Mouse (Mus musculus) kidney, embryonic 14.5 days (tissue): ENCODE data around the gene Sass6. TPM values are rescaled to one million over a fixed set of nuclear protein-coding genes. Genes with fewer than 3 reads are reported as not detected.
A peak's percentile ranks its signal among the peaks of the same experiment; 100 is the strongest.
"Not testable (repeated sequence)": the region's sequence is repeated elsewhere in the genome, so short reads cannot be mapped to it uniquely, and the experiment has no call there.

Experiments used
- ATAC-seq: fragments of 200-750 bp; cut with Nextera tagmentation; 2 replicates; pipeline ENCODE4 v1.8.0; 2017; ENCODE audit warnings: moderate number of reproducible peaks, mild to moderate bottlenecking, moderate TSS enrichment, moderate library complexity; ENCODE audit not compliant: low FRiP score, low TSS enrichment
- H3K27ac ChIP-seq: fragments of 300-500 bp; sonication (generic); 2 replicates; pipeline ENCODE4 v1.5.1; 2014; ENCODE audit warnings: low read depth, mild to moderate bottlenecking, low read length, moderate library complexity, mixed read lengths
- H3K27me3 ChIP-seq: fragments of 300-500 bp; sonication (generic); 2 replicates; pipeline ENCODE4 v1.6.1; 2014; ENCODE audit warnings: mild to moderate bottlenecking, low read length; ENCODE audit not compliant: control insufficient read depth, insufficient read depth
- H3K36me3 ChIP-seq: fragments of 300-500 bp; sonication (generic); 2 replicates; pipeline ENCODE4 v1.6.1; 2014; ENCODE audit warnings: low read length, mixed read lengths; ENCODE audit not compliant: control insufficient read depth, insufficient read depth
- H3K4me1 ChIP-seq: fragments of 300-500 bp; sonication (generic); 2 replicates; pipeline ENCODE4 v1.6.1; 2014; ENCODE audit warnings: low read length, mixed read lengths; ENCODE audit not compliant: control insufficient read depth, insufficient read depth
- H3K4me2 ChIP-seq: fragments of 300-500 bp; sonication (generic); replicated peaks from 2 replicates; pipeline ENCODE4 v1.6.1; 2014; ENCODE audit warnings: low read depth, mild to moderate bottlenecking, low read length
- H3K4me3 ChIP-seq: fragments of 300-500 bp; sonication (generic); 2 replicates; pipeline ENCODE4 v1.5.1; 2014; ENCODE audit warnings: mild to moderate bottlenecking, low read length
- H3K9ac ChIP-seq: fragments of 300-500 bp; sonication (generic); 2 replicates; pipeline ENCODE4 v1.6.1; 2014; ENCODE audit warnings: low read depth, mild to moderate bottlenecking, low read length, moderate library complexity
- H3K9me3 ChIP-seq: fragments of 300-500 bp; sonication (generic); 2 replicates; pipeline ENCODE4 v1.6.1; 2016; ENCODE audit warnings: low read length; ENCODE audit not compliant: control insufficient read depth
- WGBS: fragments of 180-500 bp; shearing (Covaris S2); extraction: QIAGEN DNeasy Blood & Tissue Kit; methylation state at CpG from one replicate; pipeline ENCODE4 v1.1.7; 2014; 5-methylcytosine and 5-hydroxymethylcytosine counted together
- polyA plus RNA-seq: library from polyadenylated mRNA; unstranded; fragments of >200 nt; fragmentation: Nextera tagmentation; extraction: Ambion mirVana; gene quantifications from 2 replicates; pipeline ENCODE4 v1.2.1, GENCODE M21; 2014

The Sass6 gene
- polyA plus RNA-seq: 19.3 and 30.8 TPM in 2 replicates

- peak; percentile 98 for ATAC-seq
- peak within 1 kb of the TSS; percentile 75 for H3K4me2 ChIP-seq
- peaks cover 6% of the 10 kb centered on the region; the same call in 1 of the 2 replicates for H3K4me1 ChIP-seq
- no peaks in the 10 kb centered on the region for H3K27me3 ChIP-seq
- peak within 1 kb of the TSS; percentile 64 for H3K4me3 ChIP-seq
- under 1% methylated on average over 65 of the region's 65 CpGs for WGBS
- peaks cover 18% of the 10 kb centered on the region for H3K36me3 ChIP-seq
- no peaks in the 10 kb centered on the region for H3K9me3 ChIP-seq
- H3K9ac ChIP-seq: peak within 1 kb of the TSS; percentile 78
- peak within 1 kb of the TSS; percentile 85 for H3K27ac ChIP-seq
These were observed at the start of gene Sass6 for GRCm38 (mm10) chr3:116594728-116595602. Gene Sass6 (plus strand): TSS chr3:116594982.

- ATAC-seq: no peak
- H3K27ac ChIP-seq: no peak overlapping the region
- H3K4me3 ChIP-seq: no peak overlapping the region
- 87% methylated on average over 5 of the region's 5 CpGs for WGBS
- H3K4me2 ChIP-seq: no peak overlapping the region
- H3K27me3 ChIP-seq: no peaks in the 10 kb centered on the region
- peaks cover 33% of the 10 kb centered on the region; the same call in 1 of the 2 replicates for H3K36me3 ChIP-seq
- H3K9ac ChIP-seq: no peak overlapping the region
- no peaks in the 10 kb centered on the region for H3K9me3 ChIP-seq
- H3K4me1 ChIP-seq: no peaks in the 10 kb centered on the region
These were observed 47.4 kb upstream of the Sass6 start for GRCm38 (mm10) chr3:116547430-116547829.

- ATAC-seq: no peak
- WGBS: 91% methylated on average over 5 of the region's 5 CpGs
- H3K9me3 ChIP-seq: no peaks in the 10 kb centered on the region
- no peaks in the 10 kb centered on the region for H3K27me3 ChIP-seq
- no peaks in the 10 kb centered on the region for H3K4me1 ChIP-seq
- H3K4me2 ChIP-seq: no peak overlapping the region
- H3K9ac ChIP-seq: no peak overlapping the region
- H3K36me3 ChIP-seq: peaks cover 26% of the 10 kb centered on the region; the same call in 1 of the 2 replicates
- no peak overlapping the region for H3K4me3 ChIP-seq
- H3K27ac ChIP-seq: no peak overlapping the region
These were observed 43.4 kb upstream of the Sass6 start for GRCm38 (mm10) chr3:116551362-116551761.

GRCm38 (mm10) chr3:116561315-116561714 is 33.5 kb upstream of the Sass6 start:
- H3K36me3 ChIP-seq, H3K9ac ChIP-seq, H3K9me3 ChIP-seq, H3K4me1 ChIP-seq, H3K4me2 ChIP-seq, ATAC-seq, H3K27me3 ChIP-seq, H3K27ac ChIP-seq, H3K4me3 ChIP-seq: not testable (repeated sequence)
- 96% methylated on average over 13 of the region's 14 CpGs for WGBS

- no peak within 1 kb of the TSS for H3K9ac ChIP-seq
These were observed 32.2 kb upstream of the Sass6 start, which contains the start of gene Lrrc39 for GRCm38 (mm10) chr3:116562408-116563094. Gene Lrrc39 (plus strand): TSS chr3:116562973.

GRCm38 (mm10) chr3:116563095-116563492 is 31.7 kb upstream of the Sass6 start:
- no peak for ATAC-seq
- WGBS: 84% methylated on average over 7 of the region's 7 CpGs
- no peaks in the 10 kb centered on the region for H3K4me1 ChIP-seq
- H3K27me3 ChIP-seq: no peaks in the 10 kb centered on the region
- no peak overlapping the region for H3K4me2 ChIP-seq
- H3K36me3 ChIP-seq: no peaks in the 10 kb centered on the region
- no peak overlapping the region for H3K9ac ChIP-seq
- peaks cover 3% of the 10 kb centered on the region; the same call in 1 of the 2 replicates for H3K9me3 ChIP-seq
- H3K27ac ChIP-seq: no peak overlapping the region
- no peak overlapping the region for H3K4me3 ChIP-seq

More at GRCm38 (mm10) chr3:116562408-116563094, 32.2 kb upstream of the Sass6 start, which contains the start of gene Lrrc39:
- no peaks in the 10 kb centered on the region for H3K36me3 ChIP-seq
- no peak within 1 kb of the TSS for H3K4me2 ChIP-seq
- 80% methylated on average over 7 of the region's 7 CpGs for WGBS
- no peak within 1 kb of the TSS for H3K27ac ChIP-seq
- H3K9me3 ChIP-seq: peaks cover 3% of the 10 kb centered on the region; the same call in 1 of the 2 replicates
- H3K4me1 ChIP-seq: no peaks in the 10 kb centered on the region
- ATAC-seq: no peak
- no peaks in the 10 kb centered on the region for H3K27me3 ChIP-seq
- H3K4me3 ChIP-seq: no peak within 1 kb of the TSS

- WGBS: 63% methylated on average over 2 of the region's 2 CpGs
- Histone ChIP-seq H3K4me1 (no peaks in the 10 kb centered on the region), H3K4me2 (no peak overlapping the region), H3K27ac (no peak overlapping the region), H3K36me3 (no peaks in the 10 kb centered on the region), H3K9ac (no peak overlapping the region), H3K4me3 (no peak overlapping the region), H3K9me3 (peaks cover 3% of the 10 kb centered on the region; the same call in 1 of the 2 replicates), H3K27me3 (no peaks in the 10 kb centered on the region)
- no peak for ATAC-seq
These were observed 24.2 kb upstream of the Sass6 start for GRCm38 (mm10) chr3:116570628-116571027.

- Histone ChIP-seq H3K4me3 (no peak overlapping the region), H3K4me1 (no peaks in the 10 kb centered on the region), H3K9ac (no peak overlapping the region), H3K4me2 (no peak overlapping the region), H3K9me3 (no peaks in the 10 kb centered on the region), H3K27me3 (no peaks in the 10 kb centered on the region), H3K27ac (no peak overlapping the region), H3K36me3 (peaks cover 16% of the 10 kb centered on the region)
- ATAC-seq: no peak
- 64% methylated on average over 3 of the region's 3 CpGs for WGBS
These were observed 17.5 kb upstream of the Sass6 start for GRCm38 (mm10) chr3:116577286-116577685.
